In genomic region chr5:139084831-139085519, GRCm38 (mm10) we compare ENCODE assay signal across 8 mouse cellular contexts.
DNase-seq lines count a peak whose midpoint lies in the region; ATAC-seq and TF ChIP-seq lines count a peak whose summit lies in the region.

No protein-coding gene starts in this region.

- TF ChIP-seq POLR2A in thymus, adult 2 months (IDR thresholded peaks at IDR 0.05; ENCODE audit: control insufficient read depth, extremely low read depth, insufficient read depth, low read length, poor library complexity) = no peak

- no peak overlapping the region for H3K4me3 ChIP-seq in forebrain, embryonic 10.5 days
- H3K4me3 ChIP-seq in forebrain, embryonic 15.5 days = no peak overlapping the region
- no peak overlapping the region for H3K4me3 ChIP-seq in kidney, embryonic 14.5 days (ENCODE audit: low read length)
- no peak overlapping the region for H3K4me3 ChIP-seq in thymus, adult 2 months (ENCODE audit: control insufficient read depth, insufficient read depth, low read length)

- ATAC-seq in forebrain, embryonic 15.5 days (replicated peaks) = no peak
- peak; percentile 72 for ATAC-seq in kidney, embryonic 14.5 days (ENCODE audit: low FRiP score, low TSS enrichment)

- no peak overlapping the region for H3K27ac ChIP-seq in forebrain, embryonic 10.5 days
- no peak overlapping the region for H3K27ac ChIP-seq in forebrain, embryonic 15.5 days (replicated peaks)
- no peak overlapping the region for H3K27ac ChIP-seq in kidney, embryonic 14.5 days (ENCODE audit: low read depth, low read length)
- no peak overlapping the region for H3K27ac ChIP-seq in thymus, adult 2 months (ENCODE audit: control insufficient read depth, insufficient read depth, low read length)

- peak; percentile 25 for DNase-seq in forebrain, embryonic 10.5 days (ENCODE audit: extremely low spot score, low spot score)
- DNase-seq in 3134 (ENCODE audit: extremely low read depth, insufficient read length, low spot score) = peak; percentile 41
- peak; percentile 57 for DNase-seq in adrenal gland, postnatal 36 days
- peak; percentile 59 to 69 for DNase-seq in heart, adult 18-20 months
- DNase-seq in mesoderm, embryonic 11.5 days (ENCODE audit: low read depth, low spot score) = peak; percentile 46
- no peak for DNase-seq in thymus, adult 2 months

- H3K36me3 ChIP-seq in forebrain, embryonic 10.5 days (replicated peaks) = no peaks in the 10 kb centered on the region
- H3K36me3 ChIP-seq in forebrain, embryonic 15.5 days = no peaks in the 10 kb centered on the region
- H3K36me3 ChIP-seq in kidney, embryonic 14.5 days (ENCODE audit: control insufficient read depth, insufficient read depth, low read length) = no peaks in the 10 kb centered on the region
- no peaks in the 10 kb centered on the region for H3K36me3 ChIP-seq in thymus, adult 2 months (ENCODE audit: control insufficient read depth, insufficient read depth, low read length)

- H3K27me3 ChIP-seq in forebrain, embryonic 10.5 days (ENCODE audit: poor library complexity, severe bottlenecking) = no peaks in the 10 kb centered on the region
- no peaks in the 10 kb centered on the region for H3K27me3 ChIP-seq in forebrain, embryonic 15.5 days
- no peaks in the 10 kb centered on the region for H3K27me3 ChIP-seq in kidney, embryonic 14.5 days (ENCODE audit: control insufficient read depth, insufficient read depth, low read length)
- H3K27me3 ChIP-seq in thymus, adult 2 months (ENCODE audit: control insufficient read depth, insufficient read depth, low read length) = no peaks in the 10 kb centered on the region

- H3K9me3 ChIP-seq in forebrain, embryonic 10.5 days = no peaks in the 10 kb centered on the region
- H3K9me3 ChIP-seq in forebrain, embryonic 15.5 days = no peaks in the 10 kb centered on the region
- 0 out of 2 replicates have a peak, but pooled peaks cover 3% of the 10 kb centered on the region for H3K9me3 ChIP-seq in kidney, embryonic 14.5 days (ENCODE audit: control insufficient read depth, low read length)

- WGBS in forebrain, embryonic 10.5 days = 84% methylated on average over 7 of the region's 7 CpGs
- WGBS in forebrain, embryonic 15.5 days = 80% methylated on average over 7 of the region's 7 CpGs
- 68% methylated on average over 7 of the region's 7 CpGs for WGBS in kidney, embryonic 14.5 days
- 81% methylated on average over 7 of the region's 7 CpGs for WGBS in thymus, adult 2 months

- no peak overlapping the region for H3K4me2 ChIP-seq in forebrain, embryonic 15.5 days (replicated peaks)
- H3K4me2 ChIP-seq in kidney, embryonic 14.5 days (replicated peaks; ENCODE audit: low read depth, low read length) = no peak overlapping the region

- peaks cover 3% of the 10 kb centered on the region; the same call in 1 of the 2 replicates for H3K4me1 ChIP-seq in forebrain, embryonic 10.5 days
- H3K4me1 ChIP-seq in forebrain, embryonic 15.5 days = peaks cover 6% of the 10 kb centered on the region
- H3K4me1 ChIP-seq in kidney, embryonic 14.5 days (ENCODE audit: control insufficient read depth, insufficient read depth, low read length) = peaks cover 18% of the 10 kb centered on the region
- no peaks in the 10 kb centered on the region for H3K4me1 ChIP-seq in thymus, adult 2 months (replicated peaks; ENCODE audit: control insufficient read depth, insufficient read depth, low read length)

- H3K9ac ChIP-seq in forebrain, embryonic 15.5 days (replicated peaks) = no peak overlapping the region
- no peak overlapping the region for H3K9ac ChIP-seq in kidney, embryonic 14.5 days (ENCODE audit: low read depth, low read length)

- TF ChIP-seq CTCF in thymus, adult 2 months (IDR thresholded peaks at IDR 0.05; ENCODE audit: borderline replicate concordance, control insufficient read depth, extremely low read depth, insufficient read depth, low read length, poor library complexity) = no peak
